Mouse (Mus musculus): ENCODE data around the gene Cybc1.
A peak's percentile ranks its signal among the peaks of the same experiment; 100 is the strongest.

Gene Cybc1

GRCm38 (mm10) chr11:121229018-121229439 is at the start of gene Cybc1:
Gene Cybc1, minus strand, starts transcription at chr11:121229322.
- peak; percentile 59 for DNase-seq (ENCODE audit: low read depth, low spot score)

GRCm38 (mm10) chr11:121278011-121278410 is 48.9 kb upstream of the Cybc1 start:
- DNase-seq (ENCODE audit: low read depth, low spot score) = no peak

GRCm38 (mm10) chr11:121277516-121277915 is 48.4 kb upstream of the Cybc1 start:
- DNase-seq (ENCODE audit: low read depth, low spot score) = no peak

GRCm38 (mm10) chr11:121261074-121261473 is 32.0 kb upstream of the Cybc1 start:
- DNase-seq (ENCODE audit: low read depth, low spot score) = no peak

- DNase-seq (ENCODE audit: low read depth, low spot score) = no peak
Observed at GRCm38 (mm10) chr11:121260211-121260906, 31.2 kb upstream of the Cybc1 start.

- DNase-seq (ENCODE audit: low read depth, low spot score) = peak; percentile 90
Observed at GRCm38 (mm10) chr11:121259160-121260100, 30.3 kb upstream of the Cybc1 start, which contains the start of gene Foxk2. Gene Foxk2, plus strand, starts transcription at chr11:121259990.

GRCm38 (mm10) chr11:121250196-121250595 is 21.1 kb upstream of the Cybc1 start:
- DNase-seq (ENCODE audit: low read depth, low spot score) = no peak

- DNase-seq (ENCODE audit: low read depth, low spot score) = no peak
Observed at GRCm38 (mm10) chr11:121239669-121240068, 10.5 kb upstream of the Cybc1 start.

- DNase-seq (ENCODE audit: low read depth, low spot score) = peak; percentile 52
Observed at GRCm38 (mm10) chr11:121237345-121238128, 8.4 kb upstream of the Cybc1 start.

GRCm38 (mm10) chr11:121236564-121237344 is 7.6 kb upstream of the Cybc1 start, which contains the start of gene Narf:
Gene Narf, plus strand, starts transcription at chr11:121237253.
- peak; percentile 99 for DNase-seq (ENCODE audit: low read depth, low spot score)

- peak; percentile 31 for DNase-seq (ENCODE audit: low read depth, low spot score)
Observed at GRCm38 (mm10) chr11:121235475-121236238, 6.5 kb upstream of the Cybc1 start.

GRCm38 (mm10) chr11:121232706-121233105 is 3.6 kb upstream of the Cybc1 start:
- no peak for DNase-seq (ENCODE audit: low read depth, low spot score)

GRCm38 (mm10) chr11:121231628-121232291 is 2.6 kb upstream of the Cybc1 start:
- no peak for DNase-seq (ENCODE audit: low read depth, low spot score)

GRCm38 (mm10) chr11:121231191-121231590 is 2.1 kb upstream of the Cybc1 start:
- no peak for DNase-seq (ENCODE audit: low read depth, low spot score)

GRCm38 (mm10) chr11:121228129-121229017 is 749 bp downstream of the Cybc1 start:
- no peak for DNase-seq (ENCODE audit: low read depth, low spot score)

GRCm38 (mm10) chr11:121221321-121222010 is 7.7 kb downstream of the Cybc1 start:
- no peak for DNase-seq (ENCODE audit: low read depth, low spot score)

GRCm38 (mm10) chr11:121220771-121221170 is 8.4 kb downstream of the Cybc1 start:
- DNase-seq (ENCODE audit: low read depth, low spot score) = no peak

GRCm38 (mm10) chr11:121219776-121220175 is 9.3 kb downstream of the Cybc1 start:
- DNase-seq (ENCODE audit: low read depth, low spot score) = no peak

All from skeletal muscle tissue, adult 2 months (tissue).